Mouse (Mus musculus): ENCODE results near the gene Taf1d.

GRCm38 (mm10) chr9:15305503-15306397 lies at the start of gene Taf1d:
- TF ChIP-seq POLR2A (IDR thresholded peaks at IDR 0.05; ENCODE audit: borderline replicate concordance, insufficient read depth, low read length) = peak; percentile 83; the same call in 1 of the 2 replicates
- no peak for TF ChIP-seq CTCF (IDR thresholded peaks at IDR 0.05; ENCODE audit: borderline replicate concordance, insufficient read depth, low read depth, low read length)
